ENCODE assay signal across 9 mouse cellular contexts in the genomic region with DNA sequence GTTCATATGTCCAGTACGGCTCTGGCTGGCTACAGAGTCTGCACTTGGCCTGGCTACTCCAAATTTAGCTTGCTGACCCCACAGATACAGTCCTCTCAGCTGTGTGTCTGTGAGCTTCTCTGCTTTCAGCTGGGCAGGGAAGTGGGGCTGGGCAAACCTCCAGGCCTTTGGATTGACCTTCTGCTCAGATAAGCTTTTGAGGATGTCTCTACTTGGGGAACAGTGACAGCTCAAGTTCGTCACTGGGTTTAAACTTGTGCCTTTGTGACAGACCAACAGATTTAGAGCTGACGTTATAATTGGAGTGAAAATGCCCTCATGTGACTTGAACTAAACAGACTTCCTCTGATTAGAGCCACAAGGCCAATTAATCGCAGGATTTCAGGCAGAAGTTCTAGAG.
A peak's percentile ranks its signal among the peaks of the same experiment; 100 is the strongest.
DNase-seq lines count a peak whose midpoint lies in the region; ATAC-seq and TF ChIP-seq lines count a peak whose summit lies in the region.
"Had no signal": no experiment of that assay in that cellular context is flagged by ENCODE, and none has a peak within 500 bp of the region (broad histone marks: within the 10 kb centered on the region; RNA-seq: fewer than 3 reads in every experiment).

No protein-coding gene starts in this region.

- no peaks in the 10 kb centered on the region; the same call in 1 of the 2 replicates for H3K4me1 ChIP-seq in forebrain, embryonic 11.5 days (replicated peaks; ENCODE audit: control insufficient read depth, insufficient read depth, low read length)

- 80% methylated on average over 4 of the region's 4 CpGs for WGBS in forebrain, embryonic 11.5 days

- no peak overlapping the region for H3K9ac ChIP-seq in forebrain, embryonic 11.5 days (ENCODE audit: low read length)

- no peak for ATAC-seq in erythroblast, adult 5-6 weeks (replicated peaks; ENCODE audit: low FRiP score, poor library complexity, severe bottlenecking)
- ATAC-seq in forebrain, embryonic 11.5 days (replicated peaks; ENCODE audit: low FRiP score): no peak

- H3K4me2 ChIP-seq in forebrain, embryonic 11.5 days (ENCODE audit: low read depth, low read length, severe bottlenecking): no peak overlapping the region

- no peaks in the 10 kb centered on the region for H3K9me3 ChIP-seq in forebrain, embryonic 11.5 days (ENCODE audit: control insufficient read depth, low read length)

- no peak overlapping the region for H3K4me3 ChIP-seq in left cerebral cortex, adult 2 months
- H3K4me3 ChIP-seq in forebrain, embryonic 11.5 days (ENCODE audit: low read depth, low read length): no peak overlapping the region
- H3K4me3 ChIP-seq: layer of hippocampus, adult 2 months had no signal

- H3K36me3 ChIP-seq in forebrain, embryonic 11.5 days (ENCODE audit: control insufficient read depth, insufficient read depth, low read length): no peaks in the 10 kb centered on the region

- no peak overlapping the region for H3K27ac ChIP-seq in left cerebral cortex, adult 2 months
- no peak overlapping the region for H3K27ac ChIP-seq in forebrain, embryonic 11.5 days (ENCODE audit: low read depth, low read length)

- intact Hi-C loops in left cerebral cortex, postnatal 25 days (cut with DNase I): loop anchor here (5.0 kb wide), 1 partner anchor 76 kb away; a partner anchor contains a TSS
- intact Hi-C loops in left cerebral cortex, adult 2 months (cut with DNase I): no loop called here
- intact Hi-C loops in gastrocnemius, postnatal 36 days (cut with DNase I): loop anchor here (5.0 kb wide), 1 partner anchor 54 kb away; no protein-coding TSS in a partner anchor

- no peak for TF ChIP-seq CTCF in left cerebral cortex, adult 2 months (IDR thresholded peaks at IDR 0.05)

- H3K27me3 ChIP-seq in forebrain, embryonic 11.5 days (ENCODE audit: control insufficient read depth, insufficient read depth, low read length): no peaks in the 10 kb centered on the region

- peak; percentile 17 to 44 for DNase-seq in left cerebral cortex, postnatal 25 days (ENCODE audit: low spot score in 2 of 2)
- no peak for DNase-seq in left cerebral cortex, adult 2 months (ENCODE audit: extremely low spot score in 1 of 2, low spot score in 2 of 2)
- peak; percentile 77 for DNase-seq in adrenal gland, postnatal 25 days
- peak; percentile 73 to 78 for DNase-seq in gastrocnemius, postnatal 36 days
- DNase-seq in kidney, postnatal 25 days: peak; percentile 63 to 77
- no peak for DNase-seq in embryo, embryonic 9.5 days (ENCODE audit: extremely low spot score)
- DNase-seq in forebrain, embryonic 11.5 days (ENCODE audit: low spot score): no peak

Comparison
In these comparisons a context has a peak if more than half of its experiments do, and no peak if none do; other contexts are left out.
1. DNase-seq: peak in left cerebral cortex, postnatal 25 days (2 of 2), adrenal gland, postnatal 25 days (single experiment), gastrocnemius, postnatal 36 days (2 of 2) and kidney, postnatal 25 days (2 of 2); none in left cerebral cortex, adult 2 months (0 of 2), embryo, embryonic 9.5 days (single experiment) and forebrain, embryonic 11.5 days (single experiment).